Mouse (Mus musculus) G1E (cell line): ENCODE measurements around the gene Celf2.

Experiments used
- CTCF ChIP-seq: IDR thresholded peaks from 2 replicates; pipeline ENCODE4 v1.5.1; 2012; ENCODE audit warnings: low read depth, low read length, inconsistent platforms, mixed read lengths
- GATA1 ChIP-seq: IDR thresholded peaks from 2 replicates; pipeline ENCODE4 v1.6.1; 2012; ENCODE audit warnings: borderline replicate concordance, low read length, inconsistent platforms, mixed read lengths
- POLR2AphosphoS5 ChIP-seq: IDR thresholded peaks from 2 replicates; pipeline ENCODE4 v1.6.1; 2012; ENCODE audit warnings: low read depth, low read length, inconsistent platforms; ENCODE audit not compliant: insufficient replicate concordance
- TAL1 ChIP-seq: conservative IDR thresholded peaks from 2 replicates; pipeline ENCODE4 v1.6.1; 2012; ENCODE audit warnings: low read depth, low read length, inconsistent platforms, mixed read lengths

GRCm38 (mm10) chr2:6903251-6903763 is 606.1 kb downstream of the Celf2 start:
- TF ChIP-seq GATA1 (no peak), TAL1 (no peak), CTCF (no peak), POLR2AphosphoS5 (no peak)
